ENCODE assay signal across 8 mouse cellular contexts in the genomic region with DNA sequence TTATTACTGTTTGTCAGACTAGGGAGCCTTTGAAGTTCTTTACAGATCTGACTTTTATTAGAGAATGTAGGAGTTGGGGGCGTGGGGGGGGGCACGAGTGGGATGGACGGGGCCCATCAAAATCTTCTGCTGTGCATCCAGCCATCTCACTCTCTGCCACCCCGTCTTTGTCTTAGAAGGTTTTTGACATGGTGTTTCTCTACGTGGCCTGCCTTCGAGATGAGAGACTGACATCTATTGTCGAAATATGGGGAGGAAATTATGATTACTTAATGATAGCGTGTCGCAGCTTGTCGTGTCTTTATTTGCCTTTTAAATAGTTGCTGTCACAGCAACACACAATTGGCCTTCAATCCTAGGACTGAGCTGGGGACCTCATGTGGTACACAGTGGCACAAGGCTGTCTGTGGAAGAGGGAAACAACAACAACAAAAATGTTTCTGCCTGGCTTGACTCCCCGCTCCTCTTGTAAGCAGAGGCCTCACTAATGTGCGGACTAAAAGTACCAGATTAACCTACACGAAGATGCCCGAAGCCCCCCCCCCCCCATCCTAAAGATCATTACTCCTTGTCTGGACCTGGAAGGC. TPM values are rescaled to one million over a fixed set of nuclear protein-coding genes. Genes with fewer than 3 reads are reported as not detected.
DNase-seq lines count a peak whose midpoint lies in the region; ATAC-seq lines count a peak whose summit lies in the region.

No protein-coding gene starts in this region.

- peaks cover 36% of the 10 kb centered on the region for H3K4me1 ChIP-seq in embryonic facial prominence, embryonic 13.5 days
- H3K4me1 ChIP-seq in hindbrain, embryonic 13.5 days (replicated peaks), result peaks cover 19% of the 10 kb centered on the region
- peaks cover 15% of the 10 kb centered on the region for H3K4me1 ChIP-seq in midbrain, embryonic 11.5 days (ENCODE audit: control insufficient read depth, insufficient read depth, low read length)

- no peak overlapping the region for H3K4me3 ChIP-seq in embryonic facial prominence, embryonic 13.5 days
- H3K4me3 ChIP-seq in hindbrain, embryonic 13.5 days, result no peak overlapping the region
- H3K4me3 ChIP-seq in midbrain, embryonic 11.5 days (ENCODE audit: low read depth, low read length), result no peak overlapping the region

- peak overlapping the region; percentile 95 for H3K27ac ChIP-seq in embryonic facial prominence, embryonic 13.5 days
- H3K27ac ChIP-seq in hindbrain, embryonic 13.5 days, result peak overlapping the region; percentile 85
- peak overlapping the region; percentile 6 for H3K27ac ChIP-seq in midbrain, embryonic 11.5 days (ENCODE audit: low read depth, low read length)

- H3K27me3 ChIP-seq in embryonic facial prominence, embryonic 13.5 days, result no peaks in the 10 kb centered on the region
- no peaks in the 10 kb centered on the region for H3K27me3 ChIP-seq in hindbrain, embryonic 13.5 days
- no peaks in the 10 kb centered on the region for H3K27me3 ChIP-seq in midbrain, embryonic 11.5 days (ENCODE audit: control insufficient read depth, insufficient read depth, low read length)

- H3K4me2 ChIP-seq in embryonic facial prominence, embryonic 13.5 days, result peak overlapping the region; percentile 51
- H3K4me2 ChIP-seq in hindbrain, embryonic 13.5 days, result peak overlapping the region; percentile 42
- H3K4me2 ChIP-seq in midbrain, embryonic 11.5 days, result peak overlapping the region; percentile 43

- H3K9ac ChIP-seq in embryonic facial prominence, embryonic 13.5 days, result 0 out of 2 replicates have a peak overlapping the region, but pooled peaks have one; percentile 12
- H3K9ac ChIP-seq in hindbrain, embryonic 13.5 days, result peak overlapping the region; percentile 56
- H3K9ac ChIP-seq in midbrain, embryonic 11.5 days (ENCODE audit: low read length), result peak overlapping the region; percentile 54

- no peak for ATAC-seq in embryonic facial prominence, embryonic 13.5 days (ENCODE audit: insufficient number of reproducible peaks, insufficient read depth, low FRiP score, low TSS enrichment, low read depth)
- ATAC-seq in hindbrain, embryonic 13.5 days (ENCODE audit: low FRiP score), result peak; percentile 46; the same call in 1 of the 2 replicates
- no peak for ATAC-seq in midbrain, embryonic 11.5 days (ENCODE audit: low FRiP score)
- no peak for ATAC-seq in megakaryocyte-erythroid progenitor cell, adult 5-6 weeks (replicated peaks; ENCODE audit: low FRiP score, low TSS enrichment, poor library complexity, severe bottlenecking)
- ATAC-seq in erythroid progenitor cell, adult 5-6 weeks (replicated peaks; ENCODE audit: low FRiP score, poor library complexity, severe bottlenecking), result no peak

- intact Hi-C loops in left cerebral cortex, postnatal 10 days (cut with DNase I), result no loop called here

- DNase-seq in kidney, adult 9 months, result peak; percentile 5
- DNase-seq in kidney, adult 8-10 months, result no peak
- DNase-seq in midbrain, embryonic 11.5 days (ENCODE audit: low spot score, missing footprints), result peak; percentile 85
- no peak for DNase-seq in left cerebral cortex, postnatal 10 days (ENCODE audit: extremely low spot score in 1 of 2, low spot score in 2 of 2)

- no peaks in the 10 kb centered on the region for H3K9me3 ChIP-seq in embryonic facial prominence, embryonic 13.5 days
- no peaks in the 10 kb centered on the region for H3K9me3 ChIP-seq in hindbrain, embryonic 13.5 days
- no peaks in the 10 kb centered on the region for H3K9me3 ChIP-seq in midbrain, embryonic 11.5 days (ENCODE audit: control insufficient read depth, low read length)

- H3K36me3 ChIP-seq in embryonic facial prominence, embryonic 13.5 days, result no peaks in the 10 kb centered on the region
- no peaks in the 10 kb centered on the region for H3K36me3 ChIP-seq in hindbrain, embryonic 13.5 days
- H3K36me3 ChIP-seq in midbrain, embryonic 11.5 days (ENCODE audit: control insufficient read depth, insufficient read depth, low read length), result no peaks in the 10 kb centered on the region

- 17% methylated on average over 14 of the region's 14 CpGs for WGBS in embryonic facial prominence, embryonic 13.5 days
- 42% methylated on average over 14 of the region's 14 CpGs for WGBS in hindbrain, embryonic 13.5 days
- 52% methylated on average over 14 of the region's 14 CpGs for WGBS in midbrain, embryonic 11.5 days

RNA-seq across cellular contexts. Expression of a gene that starts 51.5 kb away (rescaled TPM):
- 6.6 and 7.8 TPM in 2 replicates for polyA plus RNA-seq in embryonic facial prominence, embryonic 13.5 days (2015; fragmentation: Nextera tagmentation; extraction: Ambion mirVana)
- 17.3 and 18.2 TPM in 2 replicates for polyA plus RNA-seq in hindbrain, embryonic 13.5 days (2015; fragmentation: Nextera tagmentation; extraction: Ambion mirVana)
- 9.4 and 9.5 TPM in 2 replicates for polyA plus RNA-seq in midbrain, embryonic 11.5 days (2014; fragmentation: Nextera tagmentation; extraction: Ambion mirVana)
- total RNA-seq in megakaryocyte-erythroid progenitor cell, adult 5-6 weeks (2014; fragmentation: Nextera tagmentation), result 5.6 and 13.3 TPM in 2 replicates
- total RNA-seq in megakaryocyte-erythroid progenitor cell, adult 5-6 weeks (2017), result 3.7 and 4.0 TPM in 2 replicates
- total RNA-seq in left cerebral cortex, postnatal 10 days (2021), result 10 to 100 TPM; 30.4 to 31.7 TPM
- total RNA-seq in erythroid progenitor cell, adult 5-6 weeks (2015; ENCODE audit: low replicate concordance), result 3.4 and 6.1 TPM in 2 replicates
- 1.8 and 11.4 TPM in 2 replicates for total RNA-seq in erythroid progenitor cell, adult 5-6 weeks (2017; ENCODE audit: low replicate concordance)

Comparison
In these comparisons a context has a peak if more than half of its experiments do, and no peak if none do; other contexts are left out.
1. DNase-seq: peak in kidney, adult 9 months (single experiment) and midbrain, embryonic 11.5 days (single experiment); none in kidney, adult 8-10 months (0 of 2) and left cerebral cortex, postnatal 10 days (0 of 2).
2. H3K27ac ChIP-seq: peak in every context shown above with its lines; median percentile 95 in embryonic facial prominence, embryonic 13.5 days; 85 in hindbrain, embryonic 13.5 days; 6 in midbrain, embryonic 11.5 days.
3. Peak in every context shown above with its lines, with median percentiles within 50 percentile points of each other: H3K4me2 ChIP-seq and H3K9ac ChIP-seq.